Mouse (Mus musculus): ENCODE data around the gene Hic2. TPM values are rescaled to one million over a fixed set of nuclear protein-coding genes. Genes with fewer than 3 reads are reported as not detected.

Gene Hic2
- 1.7 TPM for polyA plus RNA-seq (2017; shearing (Covaris generic))

GRCm38 (mm10) chr16:17232794-17233701 is at the start of gene Hic2:
TSS of gene Hic2 (plus strand) at chr16:17233572.

GRCm38 (mm10) chr16:17202549-17202948 is 30.8 kb upstream of the Hic2 start, which contains the start of gene Ube2l3:
TSS of gene Ube2l3 (minus strand) at chr16:17202649.

DNA sequence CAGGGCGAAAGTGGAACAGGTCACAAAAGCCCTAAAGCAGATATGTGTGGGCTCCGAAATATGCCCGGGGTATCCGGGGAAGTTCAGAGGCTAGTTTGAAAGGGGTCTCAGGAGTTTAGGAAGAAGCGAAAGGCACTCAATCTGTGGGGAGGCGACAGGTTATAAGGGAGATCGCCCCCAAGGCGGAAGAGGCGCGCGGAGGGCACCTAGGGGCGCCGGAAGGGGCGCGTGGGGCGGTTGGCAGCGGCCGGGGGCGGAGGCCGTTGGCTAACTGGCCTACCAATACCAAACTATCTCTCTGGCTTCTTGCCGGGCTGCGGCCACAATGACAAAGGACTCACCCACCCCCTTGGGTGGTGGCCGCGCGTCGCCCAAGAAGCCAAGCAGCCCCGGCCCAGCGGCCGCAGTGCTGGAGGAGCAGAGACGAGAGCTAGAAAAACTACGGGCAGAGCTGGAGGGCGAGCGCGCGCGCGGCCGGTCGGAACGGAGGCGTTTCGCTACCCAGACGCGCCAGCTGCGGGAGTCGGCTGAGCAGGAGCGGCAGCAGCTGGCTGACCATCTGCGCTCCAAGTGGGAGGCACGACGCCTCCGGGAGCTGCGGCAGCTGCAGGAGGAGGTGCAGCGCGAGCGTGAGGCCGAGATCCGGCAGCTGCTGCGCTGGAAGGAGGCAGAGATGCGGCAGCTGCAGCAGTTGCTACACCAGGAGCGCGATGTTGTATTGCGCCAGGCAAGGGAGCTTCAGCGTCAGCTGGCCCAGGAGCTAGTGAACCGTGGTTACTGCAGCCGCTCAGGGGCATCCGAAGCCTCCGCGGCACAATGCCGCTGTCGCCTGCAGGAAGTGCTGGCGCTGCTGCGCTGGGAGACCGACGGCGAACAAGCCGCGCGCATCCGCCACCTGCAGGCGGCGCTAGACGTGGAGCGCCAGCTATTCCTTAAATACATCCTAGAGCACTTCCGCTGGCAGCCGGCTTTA is 24.7 kb upstream of the Hic2 start, which contains the start of gene Rimbp3:
Gene Rimbp3 (plus strand): TSS at position 215 of the 973 bp plus-strand sequence.

DNA sequence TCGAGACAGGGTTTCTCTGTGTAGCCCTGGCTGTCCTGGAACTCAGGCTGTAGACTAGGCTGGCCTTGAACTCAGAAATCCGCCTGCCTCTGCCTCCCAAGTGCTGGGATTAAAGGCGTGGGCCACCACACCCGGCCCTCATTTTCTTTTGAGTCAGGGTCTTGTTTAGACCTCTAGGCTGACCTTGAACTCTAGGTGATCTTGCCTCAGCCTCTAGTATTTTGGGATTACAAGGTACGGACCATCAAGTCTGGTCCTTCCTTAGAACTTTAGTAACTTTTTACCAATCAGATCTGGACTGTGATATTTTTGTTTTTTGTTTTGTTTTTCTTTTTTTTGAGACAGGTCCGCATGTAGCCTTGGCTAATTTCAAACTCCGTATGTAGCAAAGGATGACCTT is 42.3 kb downstream of the Hic2 start, which contains the start of gene Tmem191c:
Gene Tmem191c (plus strand): TSS at position 357 of the 400 bp plus-strand sequence.

Other genes starting within 250 kb of the Hic2 start
- 3.4 TPM for gene Ypel1, start 163.9 kb upstream of the Hic2 start, polyA plus RNA-seq (2017; shearing (Covaris generic))
- gene Ppil2, start 122.3 kb upstream of the Hic2 start, polyA plus RNA-seq (2017; shearing (Covaris generic)) = 179 TPM
- 3.7 TPM for gene 2610318N02Rik, start 108.4 kb upstream of the Hic2 start, polyA plus RNA-seq (2017; shearing (Covaris generic))
- 36.4 TPM for gene Sdf2l1, start 101.2 kb upstream of the Hic2 start, polyA plus RNA-seq (2017; shearing (Covaris generic))
- gene Ydjc, start 89.0 kb upstream of the Hic2 start, polyA plus RNA-seq (2017; shearing (Covaris generic)) = 3.4 TPM
- gene Ccdc116, start 86.3 kb upstream of the Hic2 start, polyA plus RNA-seq (2017; shearing (Covaris generic)) = 1.7 TPM
- 248 TPM for gene Ube2l3, start 30.9 kb upstream of the Hic2 start, polyA plus RNA-seq (2017; shearing (Covaris generic))
- not detected for gene Rimbp3, start 25.0 kb upstream of the Hic2 start, polyA plus RNA-seq (2017; shearing (Covaris generic))
- 117 TPM for gene Tmem191c, start 42.5 kb downstream of the Hic2 start, polyA plus RNA-seq (2017; shearing (Covaris generic))
- 0.67 TPM for gene Serpind1, start 97.8 kb downstream of the Hic2 start, polyA plus RNA-seq (2017; shearing (Covaris generic))
- gene Snap29, start 172.4 kb downstream of the Hic2 start, polyA plus RNA-seq (2017; shearing (Covaris generic)) = 18.5 TPM
- 59.5 TPM for gene Pi4ka, start 172.7 kb downstream of the Hic2 start, polyA plus RNA-seq (2017; shearing (Covaris generic))
- gene Crkl, start 218.4 kb downstream of the Hic2 start, polyA plus RNA-seq (2017; shearing (Covaris generic)) = 57.1 TPM

Data from effector memory CD4-positive, alpha-beta T cell, adult 7 months (primary cell).